Mouse (Mus musculus): Measurements from ENCODE around the gene Atp5c1.
A peak's percentile ranks its signal among the peaks of the same experiment; 100 is the strongest.

The Atp5c1 gene

GRCm38 (mm10) chr2:10049456-10049855, 30.9 kb downstream of the Atp5c1 start:
- DNase-seq, result no peak

GRCm38 (mm10) chr2:10048461-10048860, 31.8 kb downstream of the Atp5c1 start, which contains the start of gene Taf3:
Gene Taf3 (minus strand): TSS chr2:10048596.
- DNase-seq, result peak; percentile 94 to 95

- peak; percentile 28 to 34 for DNase-seq
Observed at GRCm38 (mm10) chr2:10047758-10048436, 32.4 kb downstream of the Atp5c1 start.

GRCm38 (mm10) chr2:10034976-10035375, 45.3 kb downstream of the Atp5c1 start:
- DNase-seq, result no peak

- DNase-seq, result no peak
Observed at GRCm38 (mm10) chr2:10033684-10034083, 46.6 kb downstream of the Atp5c1 start.

GRCm38 (mm10) chr2:10029755-10030154, 50.6 kb downstream of the Atp5c1 start:
- no peak for DNase-seq

- DNase-seq, result no peak
Observed at GRCm38 (mm10) chr2:10024264-10024663, 56.0 kb downstream of the Atp5c1 start.

GRCm38 (mm10) chr2:10021296-10021695, 59.0 kb downstream of the Atp5c1 start:
- no peak for DNase-seq

- DNase-seq, result no peak
Observed at GRCm38 (mm10) chr2:10014951-10015635, 65.2 kb downstream of the Atp5c1 start.

GRCm38 (mm10) chr2:10010263-10010909, 69.9 kb downstream of the Atp5c1 start:
- peak in 1 of 2 experiments; percentile 33 for DNase-seq

- DNase-seq, result no peak
Observed at GRCm38 (mm10) chr2:10009671-10010254, 70.5 kb downstream of the Atp5c1 start.

- DNase-seq, result no peak
Observed at GRCm38 (mm10) chr2:10008593-10008992, 71.7 kb downstream of the Atp5c1 start.
